Mouse (Mus musculus) c-Kit-positive CD71-negative TER-119-negative erythroid progenitor cells, embryonic 14.5 days (primary cell): Measurements from ENCODE around the gene Defb33.

Source experiments
- DNase-seq: peaks from one replicate; pipeline ENCODE4 v3.0.0-alpha.2; 2013; ENCODE audit warnings: low read depth

Gene Defb33

GRCm38 (mm10) chr8:20892369-20892768 is at the start of gene Defb33:
TSS of gene Defb33 (plus strand) at chr8:20892669.
- no peak for DNase-seq

DNA sequence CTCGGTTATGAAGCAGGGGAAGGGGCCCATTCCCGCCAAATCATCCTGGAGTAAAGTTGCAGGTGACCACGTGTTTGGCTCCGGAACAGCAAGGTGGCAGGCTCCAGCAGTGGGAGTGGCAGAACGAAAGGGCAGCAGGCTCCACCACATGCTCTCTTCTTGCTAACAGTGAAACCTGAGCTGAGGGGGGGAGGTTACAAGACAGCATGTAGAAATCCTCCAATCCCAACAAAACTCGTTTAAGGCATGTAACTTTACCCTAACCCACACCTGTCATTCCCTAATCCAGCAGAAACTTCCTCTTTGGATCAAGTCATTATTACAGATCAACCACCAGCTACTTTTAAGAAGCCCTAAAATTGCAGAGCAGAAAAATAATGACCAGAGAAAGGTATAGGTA is 17.9 kb upstream of the Defb33 start:
- DNase-seq: no peak

DNA sequence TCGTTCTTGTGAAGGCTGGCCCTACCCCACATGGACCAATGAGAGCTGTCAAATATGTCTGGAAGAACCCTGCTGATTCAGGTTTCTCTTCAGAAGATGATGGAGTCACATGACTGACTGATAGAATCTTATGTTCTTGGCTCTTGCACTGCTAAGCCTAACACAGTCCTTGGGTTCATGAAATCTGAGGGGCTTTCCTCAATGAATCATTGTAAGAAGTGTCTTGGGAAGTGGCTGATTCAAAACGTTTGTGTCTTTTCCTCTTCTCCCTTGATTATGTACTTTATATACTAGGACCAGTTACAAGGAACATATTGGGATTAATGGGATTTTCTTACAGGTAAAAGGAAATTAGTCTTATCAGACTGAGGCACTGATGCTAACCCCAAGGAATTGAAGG is 10.1 kb downstream of the Defb33 start, which contains the start of gene Gm15056:
Gene Gm15056, minus strand, starts transcription at position 101 of the 400 bp plus-strand sequence.
- DNase-seq: no peak

DNA sequence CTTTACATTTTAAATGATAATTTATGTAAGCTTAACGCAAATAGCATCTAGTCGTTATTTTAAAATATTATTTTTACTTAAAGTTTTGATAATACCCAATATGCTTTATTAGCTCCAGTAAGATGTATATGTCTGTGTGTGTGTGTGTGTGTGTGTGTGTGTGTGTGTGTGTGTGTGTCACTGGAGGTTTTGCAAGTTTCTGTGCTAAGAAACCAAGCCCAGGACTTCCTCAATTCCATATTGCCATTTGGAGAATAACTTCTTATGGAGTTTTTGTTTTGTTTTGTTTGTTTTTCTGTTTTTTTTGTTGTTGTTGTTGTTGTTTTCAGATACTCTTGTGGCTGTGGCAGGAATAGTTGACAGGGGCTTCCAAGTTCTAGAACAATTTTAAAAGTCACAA is 14.7 kb downstream of the Defb33 start:
- no peak for DNase-seq

DNA sequence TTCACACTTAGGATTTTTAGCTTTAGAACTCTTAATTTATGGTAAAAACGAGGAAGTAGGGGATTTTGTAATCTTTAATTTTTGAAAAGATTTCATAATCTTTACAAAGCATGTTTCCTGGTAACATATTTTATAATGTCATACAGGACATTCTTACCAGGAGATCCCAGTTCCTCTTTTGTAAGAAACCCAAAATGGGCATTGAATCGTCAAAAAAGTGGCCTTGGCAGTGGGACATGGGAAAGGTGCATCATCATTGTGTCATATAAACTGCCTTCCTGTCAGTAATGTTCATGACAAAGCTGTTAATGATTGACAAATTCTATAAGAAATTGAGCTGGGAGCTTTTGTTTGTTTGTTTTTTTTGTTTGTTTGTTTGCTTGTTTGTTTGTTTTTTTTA is 15.8 kb downstream of the Defb33 start:
- DNase-seq: peak; percentile 14

GRCm38 (mm10) chr8:20912288-20912687 is 19.8 kb downstream of the Defb33 start:
- no peak for DNase-seq

DNA sequence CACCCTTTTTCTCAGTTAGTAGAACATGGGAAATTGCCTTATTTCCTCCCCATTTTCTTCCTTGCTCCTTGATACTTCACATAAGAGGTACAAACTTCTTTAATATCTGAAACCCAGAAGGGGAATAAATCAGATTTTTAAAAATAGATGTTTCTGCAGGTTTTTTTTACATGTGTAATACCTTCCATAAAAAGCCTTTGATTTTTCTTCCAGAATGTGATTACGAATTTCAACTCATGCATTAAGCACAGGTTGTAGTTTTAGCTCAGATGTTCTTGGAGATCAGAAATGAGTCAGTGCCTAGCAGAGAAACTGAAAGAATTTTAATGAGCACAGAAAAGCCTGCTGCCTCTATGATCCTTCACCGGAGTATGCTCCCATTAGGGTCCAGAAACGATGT is 29.5 kb downstream of the Defb33 start, which contains the start of gene Gm6040:
Gene Gm6040, minus strand, starts transcription at position 101 of the 400 bp plus-strand sequence.
- no peak for DNase-seq

GRCm38 (mm10) chr8:20944610-20945009 is 52.1 kb downstream of the Defb33 start, which contains the start of gene AY761185:
TSS of gene AY761185 (minus strand) at chr8:20944710.
- DNase-seq: no peak
